Mouse (Mus musculus) large intestine, adult 2 months (tissue): ENCODE measurements around the gene 1110065P20Rik. TPM values are rescaled to one million over a fixed set of nuclear protein-coding genes. Genes with fewer than 3 reads are reported as not detected.

Experiments used
- polyA plus RNA-seq: library from polyadenylated mRNA; depleted of rRNA; stranded (reverse); fragments of >200 nt; gene quantifications from 2 replicates; pipeline ENCODE4 v1.2.3, GENCODE M21; 2012; rRNA removed

1110065P20Rik gene
- polyA plus RNA-seq, 1 experiment: 24.5 TPM

Other genes with a start within 250 kb of the 1110065P20Rik start
- gene 3100002H09Rik, start 240.4 kb downstream of the 1110065P20Rik start, polyA plus RNA-seq: not detected in 2 replicates
- gene Pou3f1, start 194.4 kb downstream of the 1110065P20Rik start, polyA plus RNA-seq: 0.01 TPM in 1 of 2 replicates, not detected in the other
- gene Utp11, start 157.6 kb downstream of the 1110065P20Rik start, polyA plus RNA-seq: 4.0 and 4.8 TPM in 2 replicates
- 3.3 and 3.9 TPM in 2 replicates for gene Fhl3, start 150.5 kb downstream of the 1110065P20Rik start, polyA plus RNA-seq
- 14.6 and 14.8 TPM in 2 replicates for gene Sf3a3, start 136.4 kb downstream of the 1110065P20Rik start, polyA plus RNA-seq
- gene Inpp5b, start 109.3 kb downstream of the 1110065P20Rik start, polyA plus RNA-seq: 32.8 and 41.7 TPM in 2 replicates
- 8.9 and 15.4 TPM in 2 replicates for gene Mtf1, start 49.1 kb downstream of the 1110065P20Rik start, polyA plus RNA-seq
- gene Yrdc, start 517 bp downstream of the 1110065P20Rik start, polyA plus RNA-seq: 41.9 and 52.3 TPM in 2 replicates
- 0.32 and 0.38 TPM in 2 replicates for gene Maneal, start 11.0 kb upstream of the 1110065P20Rik start, polyA plus RNA-seq
- 0.04 TPM in 1 of 2 replicates, not detected in the other for gene Epha10, start 29.7 kb upstream of the 1110065P20Rik start, polyA plus RNA-seq
- gene 9930104L06Rik, start 85.9 kb upstream of the 1110065P20Rik start, polyA plus RNA-seq: 8.5 and 8.9 TPM in 2 replicates
- gene Cdca8, start 88.1 kb upstream of the 1110065P20Rik start, polyA plus RNA-seq: 32.2 and 42.9 TPM in 2 replicates
- gene Rspo1, start 135.2 kb upstream of the 1110065P20Rik start, polyA plus RNA-seq: 2.4 TPM in 2 replicates
- 9.2 and 12.6 TPM in 2 replicates for gene Gnl2, start 165.4 kb upstream of the 1110065P20Rik start, polyA plus RNA-seq
- gene Dnali1, start 214.5 kb upstream of the 1110065P20Rik start, polyA plus RNA-seq: not detected in 2 replicates
- 9.8 and 9.9 TPM in 2 replicates for gene Snip1, start 215.5 kb upstream of the 1110065P20Rik start, polyA plus RNA-seq
- gene Meaf6, start 233.9 kb upstream of the 1110065P20Rik start, polyA plus RNA-seq: 12.1 and 15.8 TPM in 2 replicates